In the genomic region with DNA sequence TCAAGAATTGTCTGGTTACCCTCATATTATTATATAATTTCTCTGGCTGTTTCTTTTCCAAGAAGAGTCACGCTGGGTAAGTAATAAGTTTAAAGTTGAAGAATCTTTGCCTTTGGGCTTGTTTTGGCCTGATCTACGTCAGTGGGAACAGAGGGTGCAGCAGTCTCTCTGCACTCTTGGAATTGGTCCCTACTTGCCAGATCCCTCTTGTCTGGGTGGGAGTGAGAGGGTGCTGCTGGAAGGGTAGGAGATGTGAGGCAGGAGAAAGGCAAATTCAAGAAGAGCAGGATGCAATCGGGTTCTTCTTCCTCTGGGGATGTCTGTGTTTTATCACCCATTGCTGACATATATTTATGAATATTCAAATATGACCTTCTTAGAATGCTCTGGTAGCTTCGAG, we compare ENCODE assay signal across 11 mouse cellular contexts.
"Had no signal": no experiment of that assay in that cellular context is flagged by ENCODE, and none has a peak within 500 bp of the region (broad histone marks: within the 10 kb centered on the region; RNA-seq: fewer than 3 reads in every experiment).

No protein-coding gene starts in this region.

- ATAC-seq: liver, postnatal 0 days; midbrain, embryonic 13.5 days; midbrain, embryonic 15.5 days had no signal

- DNase-seq: liver, embryonic 13.5 days; liver, postnatal 0 days; lung, embryonic 14.5 days; lung, postnatal 10 days; lung, postnatal 36 days; right cerebral cortex, postnatal 14 days; thymus, adult 18-20 months; thymus, postnatal 14 days; thymus, postnatal 36 days had no signal
